Mouse (Mus musculus): Measurements from ENCODE around the gene Uxs1. TPM values are rescaled to one million over a fixed set of nuclear protein-coding genes. Genes with fewer than 3 reads are reported as not detected.

Gene Uxs1
- polyA plus RNA-seq (2014; fragmentation: Illumina TruSeq; extraction: RNeasy Lipid Tissue Mini Kit (QIAGEN cat#74804); ENCODE audit: insufficient read depth, low read depth, low replicate concordance), result 27.0 TPM

GRCm38 (mm10) chr1:43827763-43828194 lies at the start of gene Uxs1:
Gene Uxs1 (minus strand): TSS chr1:43827800.

GRCm38 (mm10) chr1:43730491-43730924 lies 97.1 kb downstream of the Uxs1 start, which contains the start of gene 1500015O10Rik:
Gene 1500015O10Rik (plus strand): TSS chr1:43730602.

Other genes starting within 250 kb of the Uxs1 start
- gene 1500015O10Rik, start 97.2 kb downstream of the Uxs1 start, polyA plus RNA-seq (2014; fragmentation: Illumina TruSeq; extraction: RNeasy Lipid Tissue Mini Kit (QIAGEN cat#74804); ENCODE audit: insufficient read depth, low read depth, low replicate concordance), result 1.5 TPM
- 10.6 TPM for gene Tpp2, start 105.8 kb upstream of the Uxs1 start, polyA plus RNA-seq (2014; fragmentation: Illumina TruSeq; extraction: RNeasy Lipid Tissue Mini Kit (QIAGEN cat#74804); ENCODE audit: insufficient read depth, low read depth, low replicate concordance)
- not detected for gene Mettl21c, start 192.2 kb upstream of the Uxs1 start, polyA plus RNA-seq (2014; fragmentation: Illumina TruSeq; extraction: RNeasy Lipid Tissue Mini Kit (QIAGEN cat#74804); ENCODE audit: insufficient read depth, low read depth, low replicate concordance)
- gene Gm8251, start 234.1 kb upstream of the Uxs1 start, polyA plus RNA-seq (2014; fragmentation: Illumina TruSeq; extraction: RNeasy Lipid Tissue Mini Kit (QIAGEN cat#74804); ENCODE audit: insufficient read depth, low read depth, low replicate concordance), result 0.03 TPM

Measured in lung, adult 10 weeks (tissue).